Mouse (Mus musculus): Measurements from ENCODE around the gene Acsl5.

DNA sequence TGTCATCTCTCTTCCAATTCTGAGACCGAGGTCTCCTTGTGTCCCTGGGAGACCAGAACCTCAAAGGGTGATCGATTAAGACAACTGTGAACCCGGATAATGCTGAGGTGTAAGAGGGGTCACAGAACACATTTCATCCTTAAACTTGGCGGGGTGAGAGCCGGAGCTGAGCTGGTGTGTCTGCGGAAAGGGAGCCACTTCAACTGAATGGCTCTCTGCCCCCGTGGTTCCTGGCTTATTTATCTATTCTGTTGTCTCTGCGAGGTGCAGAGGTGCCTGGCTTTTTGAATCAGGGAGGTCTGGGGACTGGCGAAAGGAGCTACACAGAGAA lies 1.5 kb downstream of the Acsl5 start:
- TF ChIP-seq EP300 (IDR thresholded peaks at IDR 0.05; ENCODE audit: low read depth) (no peak), CTCF (IDR thresholded peaks at IDR 0.05; ENCODE audit: low read depth) (no peak)
